Mouse (Mus musculus) lung, embryonic 16.5 days (tissue): ENCODE data around the gene Slc4a10. TPM values are rescaled to one million over a fixed set of nuclear protein-coding genes. Genes with fewer than 3 reads are reported as not detected.

ENCODE experiments used
- ATAC-seq: fragments of 200-750 bp; cut with Nextera tagmentation; 2 replicates; pipeline ENCODE4 v1.8.0; 2017; ENCODE audit warnings: low read depth, mild to moderate bottlenecking, moderate library complexity
- H3K27ac ChIP-seq: fragments of 300-500 bp; sonication (generic); 2 replicates; pipeline ENCODE4 v1.5.1; 2014; ENCODE audit warnings: mild to moderate bottlenecking, control low read depth, low read length
- H3K27me3 ChIP-seq: fragments of 300-500 bp; sonication (generic); 2 replicates; pipeline ENCODE4 v1.6.1; 2014; ENCODE audit warnings: low read depth, low read length, mixed read lengths; ENCODE audit not compliant: control insufficient read depth, insufficient read depth
- H3K36me3 ChIP-seq: fragments of 300-500 bp; sonication (generic); 2 replicates; pipeline ENCODE4 v1.6.1; 2014; ENCODE audit warnings: low read length; ENCODE audit not compliant: control insufficient read depth, insufficient read depth
- H3K4me1 ChIP-seq: fragments of 300-500 bp; sonication (generic); replicated peaks from 2 replicates; pipeline ENCODE4 v1.6.1; 2014; ENCODE audit warnings: low read length, mixed read lengths; ENCODE audit not compliant: control insufficient read depth, insufficient read depth
- H3K4me2 ChIP-seq: fragments of 300-500 bp; sonication (generic); 2 replicates; pipeline ENCODE4 v1.6.1; 2014; ENCODE audit warnings: low read depth, low read length, control low read depth
- H3K4me3 ChIP-seq: fragments of 300-500 bp; sonication (generic); 2 replicates; pipeline ENCODE4 v1.5.1; 2014; ENCODE audit warnings: mild to moderate bottlenecking, low read length, control low read depth
- H3K9ac ChIP-seq: fragments of 300-500 bp; sonication (generic); 2 replicates; pipeline ENCODE4 v1.6.1; 2014; ENCODE audit warnings: low read length, control low read depth
- H3K9me3 ChIP-seq: fragments of 300-500 bp; sonication (generic); 2 replicates; pipeline ENCODE4 v1.6.1; 2016; ENCODE audit warnings: low read length; ENCODE audit not compliant: control insufficient read depth
- WGBS: fragments of 180-500 bp; shearing (Covaris S2); extraction: QIAGEN DNeasy Blood & Tissue Kit; methylation state at CpG from one replicate; pipeline ENCODE4 v1.1.7; 2014; 5-methylcytosine and 5-hydroxymethylcytosine counted together
- polyA plus RNA-seq: library from polyadenylated mRNA; unstranded; fragments of >200 nt; fragmentation: Nextera tagmentation; extraction: Ambion mirVana; gene quantifications from 2 replicates; pipeline ENCODE4 v1.2.1, GENCODE M21; 2015

Slc4a10 gene
- polyA plus RNA-seq, 1 experiment from 2014 or later: 0.03 TPM

DNA sequence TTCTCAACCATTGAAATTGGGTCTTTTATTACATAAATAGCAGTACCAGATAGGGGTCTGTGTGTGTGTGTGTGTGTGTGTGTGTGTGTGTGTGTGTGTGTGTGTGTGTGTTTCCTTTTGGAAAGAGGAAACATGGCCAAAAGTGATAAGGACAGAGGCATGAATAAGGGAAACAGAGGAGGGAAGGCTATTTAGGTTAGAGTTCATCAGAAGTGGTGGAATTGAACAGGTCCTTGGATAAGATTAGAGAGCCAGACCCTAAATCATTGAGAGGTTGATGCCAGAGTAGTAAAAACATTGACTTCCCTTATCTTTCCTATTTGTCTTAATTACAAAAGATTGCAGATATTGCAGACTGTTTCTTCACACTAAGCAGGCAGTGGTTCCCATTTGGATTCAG, 181.3 kb downstream of the Slc4a10 start:
- H3K27ac ChIP-seq: no peak overlapping the region
- H3K27me3 ChIP-seq: no peaks in the 10 kb centered on the region
- no peak overlapping the region for H3K4me3 ChIP-seq
- no peak for ATAC-seq
- no peak overlapping the region for H3K9ac ChIP-seq
- no peaks in the 10 kb centered on the region for H3K36me3 ChIP-seq
- no peak overlapping the region for H3K4me2 ChIP-seq
- no peaks in the 10 kb centered on the region for H3K9me3 ChIP-seq
- H3K4me1 ChIP-seq: no peaks in the 10 kb centered on the region

DNA sequence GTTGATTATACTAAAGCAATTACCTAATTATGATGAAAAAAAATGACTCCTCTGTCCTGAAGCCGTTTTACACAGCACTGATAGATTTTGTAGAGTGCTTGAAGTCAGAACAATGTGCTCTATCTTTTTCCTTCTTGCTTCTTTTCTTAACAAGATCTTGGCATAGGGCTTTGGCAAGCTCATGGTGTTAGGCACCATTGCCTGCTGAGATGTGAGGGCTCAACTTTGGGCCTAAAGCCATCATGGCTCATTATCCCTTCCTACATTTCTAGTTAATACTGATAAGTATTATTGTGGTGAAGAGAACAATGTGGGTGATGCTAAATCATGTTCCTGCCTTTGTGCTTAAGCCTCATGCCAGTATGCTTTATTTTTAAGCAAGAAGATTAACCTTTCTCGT, 185.0 kb downstream of the Slc4a10 start:
- ATAC-seq: no peak
- no peak overlapping the region for H3K4me2 ChIP-seq
- no peaks in the 10 kb centered on the region for H3K36me3 ChIP-seq
- 63% methylated on average over 2 of the region's 2 CpGs for WGBS
- no peak overlapping the region for H3K4me3 ChIP-seq
- H3K27me3 ChIP-seq: no peaks in the 10 kb centered on the region
- no peaks in the 10 kb centered on the region for H3K9me3 ChIP-seq
- H3K4me1 ChIP-seq: no peaks in the 10 kb centered on the region
- no peak overlapping the region for H3K27ac ChIP-seq
- no peak overlapping the region for H3K9ac ChIP-seq

GRCm38 (mm10) chr2:62244167-62244566, 197.9 kb downstream of the Slc4a10 start:
- H3K9ac ChIP-seq: no peak overlapping the region
- H3K36me3 ChIP-seq: no peaks in the 10 kb centered on the region
- ATAC-seq: no peak
- H3K4me2 ChIP-seq: no peak overlapping the region
- no peaks in the 10 kb centered on the region for H3K27me3 ChIP-seq
- no peak overlapping the region for H3K4me3 ChIP-seq
- no peaks in the 10 kb centered on the region for H3K9me3 ChIP-seq
- 53% methylated on average over 4 of the region's 4 CpGs for WGBS
- H3K4me1 ChIP-seq: no peaks in the 10 kb centered on the region
- no peak overlapping the region for H3K27ac ChIP-seq

DNA sequence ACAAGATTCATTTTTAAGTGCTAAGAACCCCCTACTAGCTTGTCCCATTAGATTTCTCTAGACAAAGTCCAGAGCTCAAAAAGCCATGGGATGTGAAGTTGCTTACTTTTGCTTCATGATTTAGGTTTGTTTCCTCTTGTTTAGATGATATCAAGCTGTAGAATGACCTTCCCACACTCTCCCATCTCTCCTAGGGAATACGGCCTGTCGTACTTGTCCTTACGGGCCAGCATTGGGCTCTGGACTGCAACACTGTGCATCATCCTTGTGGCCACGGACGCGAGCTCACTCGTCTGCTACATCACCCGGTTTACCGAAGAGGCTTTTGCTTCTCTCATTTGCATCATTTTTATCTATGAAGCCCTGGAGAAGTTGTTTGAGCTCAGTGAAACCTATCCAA, 222.2 kb downstream of the Slc4a10 start:
- WGBS: 94% methylated on average over 9 of the region's 9 CpGs

GRCm38 (mm10) chr2:62271840-62272239, 225.6 kb downstream of the Slc4a10 start:
- Histone ChIP-seq H3K4me3 (no peak overlapping the region), H3K9ac (no peak overlapping the region), H3K27me3 (no peaks in the 10 kb centered on the region), H3K4me2 (no peak overlapping the region), H3K9me3 (no peaks in the 10 kb centered on the region), H3K4me1 (no peaks in the 10 kb centered on the region), H3K27ac (no peak overlapping the region), H3K36me3 (no peaks in the 10 kb centered on the region)
- no peak for ATAC-seq
- 31% methylated on average over 4 of the region's 4 CpGs for WGBS

More for the DNA sequence above, 222.2 kb downstream of the Slc4a10 start:
- no peak for ATAC-seq
- Histone ChIP-seq H3K27me3 (no peaks in the 10 kb centered on the region), H3K27ac (no peak overlapping the region), H3K4me2 (no peak overlapping the region), H3K4me3 (no peak overlapping the region), H3K9ac (no peak overlapping the region), H3K36me3 (no peaks in the 10 kb centered on the region), H3K9me3 (no peaks in the 10 kb centered on the region), H3K4me1 (no peaks in the 10 kb centered on the region)

GRCm38 (mm10) chr2:62278779-62279178, 232.5 kb downstream of the Slc4a10 start:
- H3K4me3 ChIP-seq: no peak overlapping the region
- H3K27me3 ChIP-seq: no peaks in the 10 kb centered on the region
- ATAC-seq: no peak
- no peaks in the 10 kb centered on the region for H3K36me3 ChIP-seq
- H3K27ac ChIP-seq: no peak overlapping the region
- WGBS: 54% methylated on average over 3 of the region's 3 CpGs
- H3K9ac ChIP-seq: no peak overlapping the region
- H3K4me1 ChIP-seq: no peaks in the 10 kb centered on the region
- H3K9me3 ChIP-seq: no peaks in the 10 kb centered on the region
- no peak overlapping the region for H3K4me2 ChIP-seq

DNA sequence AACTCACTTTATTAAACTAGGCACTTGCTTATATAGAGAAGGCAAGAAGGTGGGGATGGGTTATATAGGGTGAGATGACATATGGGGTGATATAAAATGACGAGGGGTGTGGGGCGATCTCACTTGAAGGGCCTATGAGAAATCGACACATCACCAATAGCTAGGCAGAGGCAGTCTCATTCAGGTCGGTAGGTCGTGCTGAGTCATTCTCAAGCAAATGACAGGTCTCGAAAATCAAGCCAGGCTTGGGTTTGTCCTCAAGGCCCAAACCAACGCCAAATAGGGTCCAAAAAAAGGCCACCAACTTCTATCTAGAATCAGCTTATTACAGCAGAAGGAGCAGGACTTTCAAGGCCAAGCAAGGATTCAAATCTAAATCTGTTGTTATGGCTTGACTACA, 233.5 kb downstream of the Slc4a10 start:
- Histone ChIP-seq H3K4me2 (no peak overlapping the region), H3K9ac (no peak overlapping the region), H3K36me3 (no peaks in the 10 kb centered on the region), H3K9me3 (no peaks in the 10 kb centered on the region), H3K4me3 (no peak overlapping the region), H3K27me3 (no peaks in the 10 kb centered on the region), H3K27ac (no peak overlapping the region), H3K4me1 (no peaks in the 10 kb centered on the region)
- WGBS: 77% methylated on average over 7 of the region's 7 CpGs
- ATAC-seq: no peak

- Histone ChIP-seq H3K27me3 (no peaks in the 10 kb centered on the region), H3K4me3 (no peak overlapping the region), H3K27ac (no peak overlapping the region), H3K4me2 (no peak overlapping the region), H3K4me1 (0 out of 2 replicates have a peak, but pooled peaks cover 3% of the 10 kb centered on the region), H3K9ac (no peak overlapping the region), H3K9me3 (no peaks in the 10 kb centered on the region), H3K36me3 (no peaks in the 10 kb centered on the region)
- 79% methylated on average over 2 of the region's 2 CpGs for WGBS
- no peak for ATAC-seq
Measured at GRCm38 (mm10) chr2:62285026-62285425, 238.8 kb downstream of the Slc4a10 start.

DNA sequence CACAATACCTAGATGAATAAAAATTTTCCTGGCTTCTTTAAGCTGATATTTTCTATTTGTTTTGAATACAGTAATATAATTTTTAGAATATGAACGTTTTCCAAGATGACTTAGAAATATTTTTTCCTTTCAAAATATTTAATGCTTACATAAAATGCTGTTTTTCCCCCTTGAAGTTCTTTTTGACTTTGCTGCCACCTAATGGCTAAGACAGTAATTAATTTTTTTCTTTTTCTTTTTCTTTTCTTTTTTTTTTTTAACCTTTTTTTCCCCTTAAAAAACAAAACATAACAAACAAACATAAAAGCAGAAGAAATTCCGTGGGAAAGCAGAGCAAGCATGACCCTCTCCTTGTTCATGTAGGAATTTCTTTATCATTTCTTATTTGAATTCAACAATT, 239.6 kb downstream of the Slc4a10 start:
- WGBS: 1% methylated on average over 2 of the region's 2 CpGs
- Histone ChIP-seq H3K4me1 (0 out of 2 replicates have a peak, but pooled peaks cover 3% of the 10 kb centered on the region), H3K4me2 (no peak overlapping the region), H3K27ac (no peak overlapping the region), H3K27me3 (no peaks in the 10 kb centered on the region), H3K9me3 (no peaks in the 10 kb centered on the region), H3K4me3 (no peak overlapping the region), H3K36me3 (no peaks in the 10 kb centered on the region), H3K9ac (no peak overlapping the region)
- no peak for ATAC-seq

DNA sequence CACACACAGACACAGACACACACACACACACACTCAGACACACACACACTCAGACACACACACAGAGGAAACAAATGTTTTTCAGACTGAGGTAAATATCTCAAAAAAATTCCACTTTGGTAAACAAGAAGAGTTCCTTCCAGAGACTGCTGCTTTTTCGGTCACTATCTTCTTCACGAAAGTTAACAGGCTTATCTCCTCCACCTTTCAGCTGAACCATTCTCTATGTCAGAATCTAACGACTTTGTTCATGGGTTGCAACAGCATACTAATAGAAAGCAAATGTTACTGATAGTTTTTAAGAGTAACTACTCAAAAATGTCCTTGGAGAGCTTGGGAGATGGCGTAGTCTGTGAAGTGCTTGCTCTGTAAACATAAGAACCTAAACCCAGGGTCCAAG, 241.3 kb downstream of the Slc4a10 start:
- H3K36me3 ChIP-seq: no peaks in the 10 kb centered on the region
- 0 out of 2 replicates have a peak, but pooled peaks cover 3% of the 10 kb centered on the region for H3K4me1 ChIP-seq
- no peak overlapping the region for H3K9ac ChIP-seq
- no peak overlapping the region for H3K4me3 ChIP-seq
- H3K9me3 ChIP-seq: no peaks in the 10 kb centered on the region
- WGBS: 35% methylated on average over 4 of the region's 4 CpGs
- H3K27me3 ChIP-seq: no peaks in the 10 kb centered on the region
- no peak for ATAC-seq
- no peak overlapping the region for H3K27ac ChIP-seq
- no peak overlapping the region for H3K4me2 ChIP-seq
